Mouse (Mus musculus) bone marrow, adult 2 months (tissue): ENCODE measurements around the gene Syt3.

Experiments used
- CTCF ChIP-seq: fragments of 200-500 bp; IDR thresholded peaks from 2 replicates; pipeline ENCODE4 v1.5.1; 2011; ENCODE audit warnings: low read length, control low read depth; ENCODE audit not compliant: control insufficient read depth, insufficient read depth
- POLR2A ChIP-seq: fragments of 200-500 bp; IDR thresholded peaks from 2 replicates; pipeline ENCODE4 v1.6.1; 2011; ENCODE audit warnings: low read depth, mild to moderate bottlenecking, control low read depth, low read length, borderline replicate concordance; ENCODE audit not compliant: control insufficient read depth

DNA sequence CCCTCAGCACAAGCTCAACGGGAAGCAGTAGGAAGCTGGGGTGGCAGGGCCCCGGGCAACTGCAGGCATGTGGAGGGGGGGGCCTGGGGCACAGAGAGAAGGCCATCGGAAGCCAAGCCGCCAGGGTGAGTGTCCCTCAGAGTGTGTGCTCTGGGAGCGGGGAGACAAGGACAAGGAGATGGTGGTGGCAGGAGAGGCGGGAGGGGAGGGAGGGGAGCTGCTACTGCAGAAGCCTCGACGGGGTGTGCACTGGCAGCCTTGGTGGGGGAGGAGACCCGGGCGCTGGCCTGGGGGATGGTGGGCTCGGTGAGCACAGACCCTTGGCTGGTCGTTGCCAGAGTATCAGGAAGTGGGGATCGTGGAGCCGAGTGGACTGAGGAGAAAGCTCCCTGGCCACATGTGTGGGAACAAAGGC lies 58.5 kb downstream of the Syt3 start:
- TF ChIP-seq CTCF (no peak), POLR2A (no peak)
